Mouse (Mus musculus) midbrain, embryonic 14.5 days (tissue): ENCODE measurements around the gene Xdh. TPM values are rescaled to one million over a fixed set of nuclear protein-coding genes. Genes with fewer than 3 reads are reported as not detected.
A peak's percentile ranks its signal among the peaks of the same experiment; 100 is the strongest.

ENCODE experiments used
- ATAC-seq: fragments of 200-750 bp; cut with Nextera tagmentation; 2 replicates; pipeline ENCODE4 v1.8.0; 2017; ENCODE audit warnings: moderate number of reproducible peaks, moderate library complexity; ENCODE audit not compliant: low FRiP score, low TSS enrichment
- DNase-seq: peaks from one replicate; pipeline ENCODE4 v3.0.0-alpha.2; 2015
- H3K27ac ChIP-seq: fragments of 300-500 bp; sonication (generic); replicated peaks from 2 replicates; pipeline ENCODE4 v1.5.1; 2014; ENCODE audit warnings: mild to moderate bottlenecking, low read depth, low read length, moderate library complexity
- H3K27me3 ChIP-seq: fragments of 300-500 bp; sonication (generic); 2 replicates; pipeline ENCODE4 v1.6.1; 2014; ENCODE audit warnings: low read length, control low read depth, mixed read lengths; ENCODE audit not compliant: control insufficient read depth, insufficient read depth
- H3K36me3 ChIP-seq: fragments of 300-500 bp; sonication (generic); 2 replicates; pipeline ENCODE4 v1.6.1; 2014; ENCODE audit warnings: low read length, control low read depth; ENCODE audit not compliant: control insufficient read depth, insufficient read depth
- H3K4me1 ChIP-seq: fragments of 300-500 bp; sonication (generic); 2 replicates; pipeline ENCODE4 v1.6.1; 2014; ENCODE audit warnings: mild to moderate bottlenecking, antibody characterized with exemption, low read length, control low read depth; ENCODE audit not compliant: control insufficient read depth, insufficient read depth
- H3K4me2 ChIP-seq: fragments of 300-500 bp; sonication (generic); 2 replicates; pipeline ENCODE4 v1.6.1; 2014; ENCODE audit warnings: mild to moderate bottlenecking, low read length, moderate library complexity
- H3K4me3 ChIP-seq: fragments of 300-500 bp; sonication (generic); replicated peaks from 2 replicates; pipeline ENCODE4 v1.5.1; 2014; ENCODE audit warnings: low read depth, low read length
- H3K9ac ChIP-seq: fragments of 300-500 bp; sonication (generic); replicated peaks from 2 replicates; pipeline ENCODE4 v1.6.1; 2014; ENCODE audit warnings: mild to moderate bottlenecking, low read length, moderate library complexity
- H3K9me3 ChIP-seq: fragments of 300-500 bp; sonication (generic); 2 replicates; pipeline ENCODE4 v1.6.1; 2016; ENCODE audit warnings: low read length, control low read depth, mixed read lengths; ENCODE audit not compliant: control insufficient read depth
- WGBS: fragments of 180-500 bp; shearing (Covaris S2); extraction: QIAGEN DNeasy Blood & Tissue Kit; methylation state at CpG from one replicate; pipeline ENCODE4 v1.1.7; 2014; 5-methylcytosine and 5-hydroxymethylcytosine counted together
- polyA plus RNA-seq: library from polyadenylated mRNA; unstranded; fragments of >200 nt; fragmentation: Nextera tagmentation; extraction: Ambion mirVana; gene quantifications from 2 replicates; pipeline ENCODE4 v1.2.1, GENCODE M21; 2014

Gene Xdh
- polyA plus RNA-seq, 1 experiment from 2014 or later, result 0.30 TPM

- DNase-seq (no peak), ATAC-seq (no peak)
- Histone ChIP-seq H3K4me3 (no peak overlapping the region), H3K27ac (no peak overlapping the region), H3K27me3 (no peaks in the 10 kb centered on the region), H3K9me3 (no peaks in the 10 kb centered on the region), H3K9ac (no peak overlapping the region), H3K4me1 (no peaks in the 10 kb centered on the region), H3K4me2 (no peak overlapping the region), H3K36me3 (no peaks in the 10 kb centered on the region)
- 75% methylated on average over 4 of the region's 4 CpGs for WGBS
Observed at GRCm38 (mm10) chr17:73971291-73971690, 21.3 kb upstream of the Xdh start.

- no peak overlapping the region for H3K9ac ChIP-seq
- H3K27ac ChIP-seq, result no peak overlapping the region
- ATAC-seq (no peak), DNase-seq (no peak)
- H3K4me3 ChIP-seq, result no peak overlapping the region
- no peak overlapping the region for H3K4me2 ChIP-seq
- H3K9me3 ChIP-seq, result no peaks in the 10 kb centered on the region
- H3K27me3 ChIP-seq, result no peaks in the 10 kb centered on the region
- no peaks in the 10 kb centered on the region for H3K36me3 ChIP-seq
- no peaks in the 10 kb centered on the region for H3K4me1 ChIP-seq
- 81% methylated on average over 3 of the region's 3 CpGs for WGBS
Observed at GRCm38 (mm10) chr17:73970361-73971027, 20.5 kb upstream of the Xdh start.

GRCm38 (mm10) chr17:73964856-73965255 lies 14.9 kb upstream of the Xdh start:
- ATAC-seq, result no peak
- WGBS, result 93% methylated on average over 9 of the region's 9 CpGs

GRCm38 (mm10) chr17:73962628-73963043 lies 12.6 kb upstream of the Xdh start:
- no peaks in the 10 kb centered on the region for H3K4me1 ChIP-seq
- no peak for ATAC-seq
- no peaks in the 10 kb centered on the region for H3K27me3 ChIP-seq
- H3K9me3 ChIP-seq, result no peaks in the 10 kb centered on the region
- H3K36me3 ChIP-seq, result no peaks in the 10 kb centered on the region
- H3K9ac ChIP-seq, result no peak overlapping the region
- H3K27ac ChIP-seq, result no peak overlapping the region
- H3K4me3 ChIP-seq, result no peak overlapping the region
- 61% methylated on average over 2 of the region's 2 CpGs for WGBS
- H3K4me2 ChIP-seq, result no peak overlapping the region
- DNase-seq, result no peak

More at GRCm38 (mm10) chr17:73964856-73965255, 14.9 kb upstream of the Xdh start:
- Histone ChIP-seq H3K27ac (no peak overlapping the region), H3K9me3 (no peaks in the 10 kb centered on the region), H3K27me3 (no peaks in the 10 kb centered on the region), H3K36me3 (no peaks in the 10 kb centered on the region), H3K4me3 (no peak overlapping the region), H3K4me1 (no peaks in the 10 kb centered on the region), H3K4me2 (no peak overlapping the region), H3K9ac (no peak overlapping the region)
- DNase-seq, result no peak

GRCm38 (mm10) chr17:73961801-73962403 lies 11.9 kb upstream of the Xdh start:
- WGBS, result 97% methylated on average over 1 of the region's 1 CpGs
- no peak overlapping the region for H3K9ac ChIP-seq

GRCm38 (mm10) chr17:73960745-73961144 lies 10.7 kb upstream of the Xdh start:
- Histone ChIP-seq H3K9me3 (no peaks in the 10 kb centered on the region), H3K27me3 (no peaks in the 10 kb centered on the region), H3K4me3 (no peak overlapping the region), H3K4me1 (no peaks in the 10 kb centered on the region), H3K27ac (no peak overlapping the region), H3K36me3 (no peaks in the 10 kb centered on the region), H3K4me2 (no peak overlapping the region), H3K9ac (no peak overlapping the region)
- 94% methylated on average over 4 of the region's 4 CpGs for WGBS
- no peak for DNase-seq
- no peak for ATAC-seq

More at GRCm38 (mm10) chr17:73961801-73962403, 11.9 kb upstream of the Xdh start:
- H3K36me3 ChIP-seq, result no peaks in the 10 kb centered on the region
- no peaks in the 10 kb centered on the region for H3K27me3 ChIP-seq
- no peak overlapping the region for H3K4me2 ChIP-seq
- DNase-seq (no peak), ATAC-seq (no peak)
- H3K27ac ChIP-seq, result no peak overlapping the region
- H3K9me3 ChIP-seq, result no peaks in the 10 kb centered on the region
- no peaks in the 10 kb centered on the region for H3K4me1 ChIP-seq
- no peak overlapping the region for H3K4me3 ChIP-seq

GRCm38 (mm10) chr17:73952103-73952521 lies 2.1 kb upstream of the Xdh start:
- ATAC-seq, result no peak
- WGBS, result 87% methylated on average over 4 of the region's 4 CpGs
- no peak for DNase-seq
- no peaks in the 10 kb centered on the region for H3K27me3 ChIP-seq
- no peak overlapping the region for H3K4me3 ChIP-seq
- no peaks in the 10 kb centered on the region for H3K36me3 ChIP-seq
- H3K9me3 ChIP-seq, result no peaks in the 10 kb centered on the region
- no peak overlapping the region for H3K27ac ChIP-seq
- no peaks in the 10 kb centered on the region for H3K4me1 ChIP-seq
- H3K4me2 ChIP-seq, result no peak overlapping the region
- no peak overlapping the region for H3K9ac ChIP-seq

- Histone ChIP-seq H3K4me2 (no peak overlapping the region), H3K9me3 (no peaks in the 10 kb centered on the region), H3K4me1 (no peaks in the 10 kb centered on the region), H3K9ac (no peak overlapping the region), H3K27me3 (no peaks in the 10 kb centered on the region), H3K36me3 (no peaks in the 10 kb centered on the region), H3K4me3 (no peak overlapping the region), H3K27ac (no peak overlapping the region)
- 88% methylated on average over 5 of the region's 5 CpGs for WGBS
- DNase-seq, result no peak
- ATAC-seq, result no peak
Observed at GRCm38 (mm10) chr17:73950970-73951369, 974 bp upstream of the Xdh start.

- H3K27me3 ChIP-seq, result no peaks in the 10 kb centered on the region
- H3K4me2 ChIP-seq, result no peak overlapping the region
- no peak for ATAC-seq
- H3K9ac ChIP-seq, result no peak overlapping the region
- no peaks in the 10 kb centered on the region for H3K36me3 ChIP-seq
- WGBS, result 76% methylated on average over 4 of the region's 4 CpGs
- H3K4me1 ChIP-seq, result no peaks in the 10 kb centered on the region
- H3K4me3 ChIP-seq, result no peak overlapping the region
- no peaks in the 10 kb centered on the region for H3K9me3 ChIP-seq
- no peak overlapping the region for H3K27ac ChIP-seq
- peak; percentile 59 for DNase-seq
Observed at GRCm38 (mm10) chr17:73949498-73949897, 498 bp downstream of the Xdh start.
